Mouse (Mus musculus) limb, embryonic 10.5 days (tissue): ENCODE results near the gene Memo1. TPM values are rescaled to one million over a fixed set of nuclear protein-coding genes. Genes with fewer than 3 reads are reported as not detected.
"Not testable (repeated sequence)": the region's sequence is repeated elsewhere in the genome, so short reads cannot be mapped to it uniquely, and the experiment has no call there.

Experiments
- DNase-seq: peaks from one replicate; pipeline ENCODE4 v3.0.0-alpha.2; 2017; ENCODE audit warnings: low spot score
- H3K27ac ChIP-seq: fragments of 300-500 bp; sonication (generic); 2 replicates; pipeline ENCODE4 v1.5.1; 2016; ENCODE audit warnings: mild to moderate bottlenecking
- H3K27me3 ChIP-seq: fragments of 300-500 bp; sonication (generic); 2 replicates; pipeline ENCODE4 v1.6.1; 2016; ENCODE audit warnings: low read depth, mild to moderate bottlenecking; ENCODE audit not compliant: poor library complexity, severe bottlenecking
- H3K36me3 ChIP-seq: fragments of 300-500 bp; sonication (generic); 2 replicates; pipeline ENCODE4 v1.6.1; 2016; ENCODE audit warnings: mild to moderate bottlenecking, moderate library complexity
- H3K4me1 ChIP-seq: fragments of 300-500 bp; sonication (generic); 2 replicates; pipeline ENCODE4 v1.6.1; 2016
- H3K4me3 ChIP-seq: fragments of 300-500 bp; sonication (generic); 2 replicates; pipeline ENCODE4 v1.5.1; 2016; ENCODE audit warnings: mild to moderate bottlenecking, moderate library complexity
- H3K9me3 ChIP-seq: fragments of 300-500 bp; sonication (generic); replicated peaks from 2 replicates; pipeline ENCODE4 v1.6.1; 2016; ENCODE audit warnings: mild to moderate bottlenecking
- WGBS: fragments of 180-500 bp; shearing (Covaris S2); methylation state at CpG from one replicate; pipeline ENCODE4 v1.1.7; 2016; 5-methylcytosine and 5-hydroxymethylcytosine counted together
- polyA plus RNA-seq: library from polyadenylated mRNA; unstranded; fragments of >200 nt; fragmentation: Nextera tagmentation; extraction: Ambion mirVana; gene quantifications from 2 replicates; pipeline ENCODE4 v1.2.1, GENCODE M21; 2016

Memo1 gene
- polyA plus RNA-seq, 1 experiment from 2014 or later, result 96.7 TPM

DNA sequence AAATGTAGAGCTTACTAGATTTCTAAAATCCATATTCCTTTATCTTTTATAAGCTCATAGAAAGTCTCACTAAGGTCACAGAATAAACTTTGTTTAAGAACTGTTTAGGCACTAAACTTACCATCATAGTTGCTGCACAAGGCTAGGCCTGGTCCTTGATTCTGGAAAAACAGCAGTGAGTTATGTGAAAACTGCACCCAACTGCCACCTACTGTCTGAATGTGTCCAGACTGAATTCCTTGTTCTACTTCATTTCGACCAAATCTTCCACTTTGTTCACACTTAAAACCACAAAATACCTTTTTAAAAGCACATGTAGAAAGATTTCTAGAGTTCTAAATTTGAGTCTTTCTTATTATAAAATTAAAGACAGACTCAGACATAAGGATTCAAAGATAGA lies 101.9 kb downstream of the Memo1 start:
- no peaks in the 10 kb centered on the region for H3K9me3 ChIP-seq
- H3K27ac ChIP-seq, result no peak overlapping the region
- H3K27me3 ChIP-seq, result no peaks in the 10 kb centered on the region
- H3K4me3 ChIP-seq, result no peak overlapping the region
- WGBS, result 80% methylated on average over 1 of the region's 1 CpGs
- peaks cover 7% of the 10 kb centered on the region for H3K36me3 ChIP-seq
- no peaks in the 10 kb centered on the region for H3K4me1 ChIP-seq
- no peak for DNase-seq

- H3K4me1 ChIP-seq, result no peaks in the 10 kb centered on the region
- DNase-seq, result no peak
- no peak overlapping the region for H3K4me3 ChIP-seq
- H3K27ac ChIP-seq, result no peak overlapping the region
- H3K9me3 ChIP-seq, result no peaks in the 10 kb centered on the region
- H3K36me3 ChIP-seq, result peaks cover 3% of the 10 kb centered on the region
- H3K27me3 ChIP-seq, result no peaks in the 10 kb centered on the region
- 72% methylated on average over 5 of the region's 5 CpGs for whole genome bisulfite sequencing
Observed at GRCm38 (mm10) chr17:74191446-74191845, 103.9 kb downstream of the Memo1 start.

GRCm38 (mm10) chr17:74186197-74186596 lies 109.1 kb downstream of the Memo1 start:
- H3K4me1 ChIP-seq, result no peaks in the 10 kb centered on the region
- 93% methylated on average over 5 of the region's 5 CpGs for WGBS
- no peaks in the 10 kb centered on the region for H3K9me3 ChIP-seq
- no peak for DNase-seq
- no peaks in the 10 kb centered on the region for H3K27me3 ChIP-seq
- H3K4me3 ChIP-seq, result no peak overlapping the region
- no peak overlapping the region for H3K27ac ChIP-seq
- peaks cover under 1% of the 10 kb centered on the region; the same call in 1 of the 2 replicates for H3K36me3 ChIP-seq

DNA sequence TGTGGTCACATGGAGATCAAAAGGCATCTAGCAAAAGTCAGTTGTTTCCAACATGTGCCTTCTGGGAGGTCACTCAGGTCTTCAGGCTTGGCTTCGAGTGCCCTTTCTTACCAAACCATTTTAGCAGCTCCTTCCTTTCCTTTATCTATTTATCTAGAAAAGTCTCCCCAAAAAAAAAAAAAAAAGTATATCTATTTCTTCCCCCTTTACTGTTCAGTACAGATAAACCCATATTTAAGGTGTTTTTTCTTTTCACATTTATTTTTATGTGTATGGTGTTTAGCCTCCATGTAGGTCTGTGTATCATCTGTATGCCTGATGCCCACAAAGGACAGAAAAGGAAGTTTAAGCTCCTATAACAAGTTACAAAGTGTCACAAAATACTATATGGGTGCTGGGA lies 110.6 kb downstream of the Memo1 start:
- no peaks in the 10 kb centered on the region for H3K9me3 ChIP-seq
- no peaks in the 10 kb centered on the region for H3K27me3 ChIP-seq
- no peak overlapping the region for H3K27ac ChIP-seq
- no peak overlapping the region for H3K4me3 ChIP-seq
- H3K4me1 ChIP-seq, result no peaks in the 10 kb centered on the region
- no peak for DNase-seq
- 90% methylated on average over 1 of the region's 1 CpGs for WGBS
- H3K36me3 ChIP-seq, result no peaks in the 10 kb centered on the region

GRCm38 (mm10) chr17:74180889-74181288 lies 114.4 kb downstream of the Memo1 start:
- Histone ChIP-seq H3K36me3 (no peaks in the 10 kb centered on the region), H3K9me3 (no peaks in the 10 kb centered on the region), H3K27ac (no peak overlapping the region), H3K4me3 (no peak overlapping the region), H3K27me3 (no peaks in the 10 kb centered on the region), H3K4me1 (no peaks in the 10 kb centered on the region)
- no peak for DNase-seq

GRCm38 (mm10) chr17:74179640-74180039 lies 115.7 kb downstream of the Memo1 start:
- H3K9me3 ChIP-seq, H3K4me3 ChIP-seq, H3K36me3 ChIP-seq, H3K4me1 ChIP-seq, DNase-seq, H3K27me3 ChIP-seq, H3K27ac ChIP-seq: not testable (repeated sequence)
- 96% methylated on average over 2 of the region's 2 CpGs for WGBS

- Histone ChIP-seq H3K27me3 (no peaks in the 10 kb centered on the region), H3K27ac (no peak overlapping the region), H3K9me3 (no peaks in the 10 kb centered on the region), H3K4me1 (no peaks in the 10 kb centered on the region), H3K4me3 (no peak overlapping the region), H3K36me3 (no peaks in the 10 kb centered on the region)
- DNase-seq, result no peak
Observed at GRCm38 (mm10) chr17:74173726-74174125, 121.6 kb downstream of the Memo1 start.

- H3K4me3 ChIP-seq, result no peak overlapping the region
- H3K36me3 ChIP-seq, result no peaks in the 10 kb centered on the region
- no peak for DNase-seq
- 91% methylated on average over 1 of the region's 1 CpGs for WGBS
- H3K27ac ChIP-seq, result no peak overlapping the region
- H3K9me3 ChIP-seq, result no peaks in the 10 kb centered on the region
- H3K4me1 ChIP-seq, result no peaks in the 10 kb centered on the region
- no peaks in the 10 kb centered on the region for H3K27me3 ChIP-seq
Observed at GRCm38 (mm10) chr17:74172834-74173233, 122.5 kb downstream of the Memo1 start.

DNA sequence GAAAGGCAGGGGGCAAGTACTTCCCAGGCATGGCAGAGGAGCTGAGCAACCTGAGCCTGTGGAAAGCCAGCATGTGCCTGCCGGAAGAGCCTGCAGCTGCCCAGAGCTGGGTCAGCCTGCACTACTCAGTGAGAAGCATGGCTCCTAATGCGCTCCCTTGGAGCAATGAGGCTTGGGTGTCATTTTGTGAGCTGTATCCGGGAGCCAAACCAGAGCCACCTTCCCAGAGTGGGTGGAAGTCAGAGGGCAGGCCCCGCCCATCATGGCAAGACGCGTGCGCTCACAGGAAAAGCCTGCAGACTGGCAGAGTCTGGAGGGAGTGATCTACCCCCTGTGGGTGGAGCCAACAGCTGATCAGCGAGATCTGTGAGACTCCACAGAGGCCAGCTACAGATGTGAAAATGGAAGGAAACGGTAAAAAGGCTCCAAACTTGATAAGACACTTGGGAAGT lies 135.9 kb downstream of the Memo1 start:
- Histone ChIP-seq H3K36me3 (no peaks in the 10 kb centered on the region), H3K27ac (peak overlapping the region; percentile 72), H3K4me1 (peaks cover 7% of the 10 kb centered on the region; the same call in 1 of the 2 replicates), H3K4me3 (peak overlapping the region; percentile 49), H3K9me3 (no peaks in the 10 kb centered on the region), H3K27me3 (no peaks in the 10 kb centered on the region)
- under 1% methylated on average over 9 of the region's 9 CpGs for WGBS
- DNase-seq, result peak; percentile 82

- Histone ChIP-seq H3K4me3 (no peak overlapping the region), H3K36me3 (no peaks in the 10 kb centered on the region), H3K4me1 (peaks cover 7% of the 10 kb centered on the region; the same call in 1 of the 2 replicates), H3K9me3 (no peaks in the 10 kb centered on the region), H3K27me3 (no peaks in the 10 kb centered on the region), H3K27ac (no peak overlapping the region)
- DNase-seq, result no peak
- 86% methylated on average over 3 of the region's 3 CpGs for WGBS
Observed at GRCm38 (mm10) chr17:74158161-74158560, 137.2 kb downstream of the Memo1 start.

Other genes starting within 250 kb of the Memo1 start
- 0.11 TPM in 1 of 2 replicates, not detected in the other for gene Srd5a2, start 247.6 kb downstream of the Memo1 start, polyA plus RNA-seq
- gene Dpy30, start 28.4 kb upstream of the Memo1 start, polyA plus RNA-seq, result 262 and 302 TPM in 2 replicates
- 17.6 and 19.4 TPM in 2 replicates for gene Spast, start 43.5 kb upstream of the Memo1 start, polyA plus RNA-seq
- gene Slc30a6, start 100.1 kb upstream of the Memo1 start, polyA plus RNA-seq, result 38.4 and 39.2 TPM in 2 replicates
- gene Nlrc4, start 163.6 kb upstream of the Memo1 start, polyA plus RNA-seq, result 0.19 and 0.25 TPM in 2 replicates
- 30.0 and 31.2 TPM in 2 replicates for gene Yipf4, start 194.0 kb upstream of the Memo1 start, polyA plus RNA-seq
- gene Birc6, start 232.8 kb upstream of the Memo1 start, polyA plus RNA-seq, result 84.3 and 88.7 TPM in 2 replicates